Mouse (Mus musculus): ENCODE data around the gene Lrrc38.

Lrrc38 gene

GRCm38 (mm10) chr4:143352301-143352700 is 2.7 kb downstream of the Lrrc38 start:
- no peak for DNase-seq

GRCm38 (mm10) chr4:143361520-143361919 is 12.0 kb downstream of the Lrrc38 start:
- DNase-seq = no peak

GRCm38 (mm10) chr4:143366415-143367041 is 17.0 kb downstream of the Lrrc38 start:
- no peak for DNase-seq

GRCm38 (mm10) chr4:143379480-143379879 is 29.9 kb downstream of the Lrrc38 start:
- DNase-seq = no peak

- no peak for DNase-seq
These were observed 30.6 kb downstream of the Lrrc38 start for GRCm38 (mm10) chr4:143379931-143380715.

- peak; percentile 30 for DNase-seq
These were observed 31.1 kb downstream of the Lrrc38 start for GRCm38 (mm10) chr4:143380716-143381004.

- no peak for DNase-seq
These were observed 32.6 kb downstream of the Lrrc38 start for GRCm38 (mm10) chr4:143382163-143382562.

- DNase-seq = no peak
These were observed 34.1 kb downstream of the Lrrc38 start for GRCm38 (mm10) chr4:143383646-143384045.

GRCm38 (mm10) chr4:143388955-143389702 is 39.6 kb downstream of the Lrrc38 start:
- DNase-seq = peak; percentile 32

GRCm38 (mm10) chr4:143394181-143394580 is 44.6 kb downstream of the Lrrc38 start, which contains the start of gene Pramel1:
Gene Pramel1 (plus strand): TSS chr4:143394428.
- DNase-seq = no peak

GRCm38 (mm10) chr4:143411566-143412218 is 62.1 kb downstream of the Lrrc38 start:
- DNase-seq = peak; percentile 4

GRCm38 (mm10) chr4:143412219-143413092 is 62.9 kb downstream of the Lrrc38 start, which contains the start of gene Pramef8:
Gene Pramef8 (plus strand): TSS chr4:143412426.
- peak; percentile 93 for DNase-seq

GRCm38 (mm10) chr4:143413621-143414020 is 64.1 kb downstream of the Lrrc38 start:
- no peak for DNase-seq

- DNase-seq = no peak
These were observed 64.6 kb downstream of the Lrrc38 start for GRCm38 (mm10) chr4:143414121-143414520.

All from kidney, adult 18-20 months (tissue).